ENCODE assay signal across 19 mouse cellular contexts in the genomic region with DNA sequence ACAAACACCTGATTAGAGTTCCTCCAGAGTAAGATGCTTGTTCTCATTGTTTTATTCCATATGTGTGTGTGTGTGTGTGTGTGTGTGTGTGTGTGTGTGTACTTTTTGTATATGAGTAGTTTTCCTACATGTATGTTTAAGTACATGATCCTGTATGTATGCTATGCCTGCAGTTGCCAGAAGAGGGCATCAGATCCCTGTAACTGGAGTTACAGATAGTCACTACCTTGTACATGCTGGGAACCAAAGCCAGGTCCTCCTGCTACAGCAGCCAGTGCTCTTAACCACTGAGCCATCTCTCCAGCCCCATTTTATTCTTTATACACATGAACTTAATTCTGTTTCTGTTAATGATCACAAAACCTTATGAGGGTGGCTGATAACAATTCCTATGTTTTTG.
DNase-seq lines count a peak whose midpoint lies in the region; ATAC-seq and TF ChIP-seq lines count a peak whose summit lies in the region.
"Had no signal": no experiment of that assay in that cellular context is flagged by ENCODE, and none has a peak within 500 bp of the region (broad histone marks: within the 10 kb centered on the region; RNA-seq: fewer than 3 reads in every experiment).

No protein-coding gene starts in this region.

- peak; percentile 10; the same call in 1 of the 2 replicates for TF ChIP-seq CTCF in gastrocnemius, adult 2 months (IDR thresholded peaks at IDR 0.05)

- no peak overlapping the region for H3K4me3 ChIP-seq in gastrocnemius, adult 2 months
- H3K4me3 ChIP-seq in limb, embryonic 11.5 days (ENCODE audit: low read depth, low read length), result no peak overlapping the region
- no peak overlapping the region for H3K4me3 ChIP-seq in limb, embryonic 10.5 days
- no peak overlapping the region for H3K4me3 ChIP-seq in forebrain, embryonic 11.5 days (ENCODE audit: low read depth, low read length)
- H3K4me3 ChIP-seq: embryonic facial prominence, embryonic 12.5 days; limb, embryonic 15.5 days; neural tube, embryonic 15.5 days; stomach, embryonic 15.5 days had no signal

- no peak for DNase-seq in gastrocnemius, adult 2 months
- no peak for DNase-seq in gastrocnemius, postnatal 25 days
- peak; percentile 30 for DNase-seq in limb, embryonic 11.5 days (ENCODE audit: low spot score)
- no peak for DNase-seq in limb, embryonic 10.5 days (ENCODE audit: low spot score)
- DNase-seq in 416B (ENCODE audit: low read depth) (peak; percentile 35), R1 (ENCODE audit: low read depth, low spot score) (peak; percentile 61)
- DNase-seq in forebrain, embryonic 11.5 days (ENCODE audit: low spot score), result no peak
- no peak for DNase-seq in Muller cell, postnatal 12 days (ENCODE audit: inconsistent ontology term)
- DNase-seq: adrenal gland, postnatal 14 days; cerebellum, postnatal 25 days; heart, adult 11 months; kidney, postnatal 14 days; layer of hippocampus, postnatal 36 days; lung, postnatal 14 days; retina, postnatal 1 day had no signal

- no peak for ATAC-seq in limb, embryonic 11.5 days (ENCODE audit: insufficient number of reproducible peaks, low FRiP score, low TSS enrichment, low read depth)
- no peak for ATAC-seq in forebrain, embryonic 11.5 days (replicated peaks; ENCODE audit: low FRiP score)

- no peaks in the 10 kb centered on the region for H3K4me1 ChIP-seq in limb, embryonic 11.5 days (ENCODE audit: control insufficient read depth, insufficient read depth, low read length)
- H3K4me1 ChIP-seq in limb, embryonic 10.5 days, result no peaks in the 10 kb centered on the region
- no peaks in the 10 kb centered on the region for H3K4me1 ChIP-seq in forebrain, embryonic 11.5 days (replicated peaks; ENCODE audit: control insufficient read depth, insufficient read depth, low read length)
- H3K4me1 ChIP-seq: embryonic facial prominence, embryonic 12.5 days; limb, embryonic 15.5 days; neural tube, embryonic 15.5 days; stomach, embryonic 15.5 days had no signal

- H3K27me3 ChIP-seq in limb, embryonic 11.5 days (ENCODE audit: control insufficient read depth, insufficient read depth, low read length), result no peaks in the 10 kb centered on the region
- H3K27me3 ChIP-seq in limb, embryonic 10.5 days (ENCODE audit: low read depth, poor library complexity, severe bottlenecking), result peaks cover 18% of the 10 kb centered on the region; the same call in 1 of the 2 replicates
- H3K27me3 ChIP-seq in forebrain, embryonic 11.5 days (ENCODE audit: control insufficient read depth, insufficient read depth, low read length), result no peaks in the 10 kb centered on the region
- H3K27me3 ChIP-seq: limb, embryonic 15.5 days; stomach, embryonic 15.5 days had no signal

- H3K9me3 ChIP-seq in limb, embryonic 11.5 days (ENCODE audit: control insufficient read depth, low read length), result no peaks in the 10 kb centered on the region
- H3K9me3 ChIP-seq in limb, embryonic 10.5 days (replicated peaks), result no peaks in the 10 kb centered on the region
- H3K9me3 ChIP-seq in forebrain, embryonic 11.5 days (ENCODE audit: control insufficient read depth, low read length), result no peaks in the 10 kb centered on the region
- H3K9me3 ChIP-seq: embryonic facial prominence, embryonic 12.5 days; limb, embryonic 15.5 days; neural tube, embryonic 15.5 days; stomach, embryonic 15.5 days had no signal

- no peak overlapping the region for H3K9ac ChIP-seq in limb, embryonic 11.5 days (ENCODE audit: low read length)
- H3K9ac ChIP-seq in forebrain, embryonic 11.5 days (ENCODE audit: low read length), result no peak overlapping the region
- H3K9ac ChIP-seq: embryonic facial prominence, embryonic 12.5 days; limb, embryonic 15.5 days; neural tube, embryonic 15.5 days; stomach, embryonic 15.5 days had no signal

- intact Hi-C loops in gastrocnemius, adult 2 months (cut with DNase I), result no loop called here

- no peak overlapping the region for H3K4me2 ChIP-seq in limb, embryonic 11.5 days (ENCODE audit: low read depth, severe bottlenecking)
- H3K4me2 ChIP-seq in forebrain, embryonic 11.5 days (ENCODE audit: low read depth, low read length, severe bottlenecking), result no peak overlapping the region
- H3K4me2 ChIP-seq: embryonic facial prominence, embryonic 12.5 days; limb, embryonic 15.5 days; neural tube, embryonic 15.5 days; stomach, embryonic 15.5 days had no signal

- no peak overlapping the region for H3K27ac ChIP-seq in gastrocnemius, adult 2 months
- no peak overlapping the region for H3K27ac ChIP-seq in limb, embryonic 11.5 days (replicated peaks; ENCODE audit: low read depth, low read length)
- H3K27ac ChIP-seq in limb, embryonic 10.5 days, result no peak overlapping the region
- no peak overlapping the region for H3K27ac ChIP-seq in forebrain, embryonic 11.5 days (ENCODE audit: low read depth, low read length)
- H3K27ac ChIP-seq: embryonic facial prominence, embryonic 12.5 days; limb, embryonic 15.5 days; neural tube, embryonic 15.5 days; stomach, embryonic 15.5 days had no signal

- H3K36me3 ChIP-seq in limb, embryonic 11.5 days (ENCODE audit: control insufficient read depth, insufficient read depth, low read length), result no peaks in the 10 kb centered on the region
- H3K36me3 ChIP-seq in limb, embryonic 10.5 days, result no peaks in the 10 kb centered on the region
- no peaks in the 10 kb centered on the region for H3K36me3 ChIP-seq in forebrain, embryonic 11.5 days (ENCODE audit: control insufficient read depth, insufficient read depth, low read length)
- H3K36me3 ChIP-seq: embryonic facial prominence, embryonic 12.5 days; limb, embryonic 15.5 days; neural tube, embryonic 15.5 days; stomach, embryonic 15.5 days had no signal

Comparison
In these comparisons a context has a peak if more than half of its experiments do, and no peak if none do; other contexts are left out.
1. DNase-seq: peak in limb, embryonic 11.5 days (single experiment), 416B (single experiment) and R1 (single experiment); none in gastrocnemius, adult 2 months (single experiment), gastrocnemius, postnatal 25 days (single experiment), limb, embryonic 10.5 days (single experiment), forebrain, embryonic 11.5 days (single experiment) and Muller cell, postnatal 12 days (single experiment).